8 mouse cellular contexts compared by ENCODE assay signal in genomic region chr5:95973806-95974205, GRCm38 (mm10). TPM values are rescaled to one million over a fixed set of nuclear protein-coding genes. Genes with fewer than 3 reads are reported as not detected.
DNase-seq lines count a peak whose midpoint lies in the region; ATAC-seq lines count a peak whose summit lies in the region.
"Not testable (repeated sequence)": the region's sequence is repeated elsewhere in the genome, so short reads cannot be mapped to it uniquely, and the experiment has no call there.

No protein-coding gene starts in this region.

- H3K4me2 ChIP-seq in hindbrain, embryonic 11.5 days (replicated peaks; ENCODE audit: low read depth, low read length): not testable (repeated sequence)
- H3K4me2 ChIP-seq in intestine, embryonic 16.5 days (ENCODE audit: low read depth, low read length): peak overlapping the region; percentile 32; the same call in 1 of the 2 replicates
- H3K4me2 ChIP-seq in limb, embryonic 13.5 days (replicated peaks): peak overlapping the region; percentile 42
- peak overlapping the region; percentile 49 for H3K4me2 ChIP-seq in neural tube, embryonic 12.5 days (replicated peaks)

- H3K27ac ChIP-seq in forebrain, embryonic 10.5 days; heart, embryonic 10.5 days; hindbrain, embryonic 11.5 days (ENCODE audit: low read depth, low read length); intestine, embryonic 16.5 days (ENCODE audit: low read length); limb, embryonic 13.5 days; midbrain, embryonic 10.5 days (replicated peaks); neural tube, embryonic 12.5 days: not testable (repeated sequence)

- DNase-seq in ES-CJ7 (ENCODE audit: low read depth, low spot score): peak; percentile 4
- DNase-seq in forebrain, embryonic 10.5 days (ENCODE audit: extremely low spot score, low spot score); heart, embryonic 10.5 days (ENCODE audit: low spot score): not testable (repeated sequence)
- DNase-seq in hindbrain, embryonic 11.5 days (ENCODE audit: low spot score): peak; percentile 3
- peak; percentile 12 for DNase-seq in midbrain, embryonic 10.5 days (ENCODE audit: low spot score)

- H3K36me3 ChIP-seq in forebrain, embryonic 10.5 days (replicated peaks); heart, embryonic 10.5 days; hindbrain, embryonic 11.5 days (ENCODE audit: control insufficient read depth, insufficient read depth, low read length); intestine, embryonic 16.5 days (ENCODE audit: control insufficient read depth, insufficient read depth, low read length); limb, embryonic 13.5 days; midbrain, embryonic 10.5 days; neural tube, embryonic 12.5 days: not testable (repeated sequence)

- not testable (repeated sequence) for H3K9me3 ChIP-seq in forebrain, embryonic 10.5 days; heart, embryonic 10.5 days; hindbrain, embryonic 11.5 days (ENCODE audit: control insufficient read depth, low read length); intestine, embryonic 16.5 days (ENCODE audit: control insufficient read depth, low read length); limb, embryonic 13.5 days; midbrain, embryonic 10.5 days (replicated peaks); neural tube, embryonic 12.5 days

- ATAC-seq in hindbrain, embryonic 11.5 days (ENCODE audit: low FRiP score); intestine, embryonic 16.5 days; limb, embryonic 13.5 days (ENCODE audit: low FRiP score, low read depth); neural tube, embryonic 12.5 days (ENCODE audit: low FRiP score, low read depth): not testable (repeated sequence)

- not testable (repeated sequence) for H3K27me3 ChIP-seq in forebrain, embryonic 10.5 days (ENCODE audit: poor library complexity, severe bottlenecking); heart, embryonic 10.5 days (ENCODE audit: insufficient read depth, poor library complexity, severe bottlenecking); hindbrain, embryonic 11.5 days (ENCODE audit: control insufficient read depth, insufficient read depth, low read length); intestine, embryonic 16.5 days (replicated peaks; ENCODE audit: control insufficient read depth, insufficient read depth, low read length); limb, embryonic 13.5 days; midbrain, embryonic 10.5 days (ENCODE audit: low read depth, poor library complexity, severe bottlenecking); neural tube, embryonic 12.5 days (replicated peaks)

- H3K4me3 ChIP-seq in forebrain, embryonic 10.5 days: peak overlapping the region; percentile 32; the same call in 1 of the 2 replicates
- peak overlapping the region; percentile 42 for H3K4me3 ChIP-seq in heart, embryonic 10.5 days
- H3K4me3 ChIP-seq in hindbrain, embryonic 11.5 days (ENCODE audit: low read depth, low read length); intestine, embryonic 16.5 days (ENCODE audit: low read length); limb, embryonic 13.5 days; neural tube, embryonic 12.5 days: not testable (repeated sequence)
- peak overlapping the region; percentile 34; the same call in 1 of the 2 replicates for H3K4me3 ChIP-seq in midbrain, embryonic 10.5 days

- not testable (repeated sequence) for H3K4me1 ChIP-seq in forebrain, embryonic 10.5 days; heart, embryonic 10.5 days; hindbrain, embryonic 11.5 days (replicated peaks; ENCODE audit: control insufficient read depth, insufficient read depth, low read length); intestine, embryonic 16.5 days (ENCODE audit: control insufficient read depth, insufficient read depth, low read length); limb, embryonic 13.5 days; midbrain, embryonic 10.5 days; neural tube, embryonic 12.5 days

- not testable (repeated sequence) for H3K9ac ChIP-seq in hindbrain, embryonic 11.5 days (ENCODE audit: low read depth, low read length); intestine, embryonic 16.5 days (ENCODE audit: low read depth, low read length); limb, embryonic 13.5 days; neural tube, embryonic 12.5 days

- WGBS in forebrain, embryonic 10.5 days: 41% methylated on average over 34 of the region's 34 CpGs
- WGBS in heart, embryonic 10.5 days: 20% methylated on average over 34 of the region's 34 CpGs
- WGBS in hindbrain, embryonic 11.5 days: 16% methylated on average over 23 of the region's 34 CpGs
- WGBS in intestine, embryonic 16.5 days: 34% methylated on average over 34 of the region's 34 CpGs
- WGBS in limb, embryonic 13.5 days: 36% methylated on average over 34 of the region's 34 CpGs
- 47% methylated on average over 34 of the region's 34 CpGs for WGBS in midbrain, embryonic 10.5 days
- WGBS in neural tube, embryonic 12.5 days: 32% methylated on average over 34 of the region's 34 CpGs

RNA-seq across cellular contexts. Expression of gene Cxcl13, which starts 17.1 kb away (rescaled TPM):
- polyA plus RNA-seq in forebrain, embryonic 10.5 days (2016; fragmentation: Nextera tagmentation; extraction: Ambion mirVana): 8.4 and 9.2 TPM in 2 replicates
- polyA plus RNA-seq in heart, embryonic 10.5 days (2016; fragmentation: Nextera tagmentation; extraction: Ambion mirVana): 0.70 and 6.5 TPM in 2 replicates
- polyA plus RNA-seq in hindbrain, embryonic 11.5 days (2014; fragmentation: Nextera tagmentation; extraction: Ambion mirVana): 0.20 and 0.21 TPM in 2 replicates
- polyA plus RNA-seq in intestine, embryonic 16.5 days (2015; fragmentation: Nextera tagmentation; extraction: Ambion mirVana): 72.3 and 75.4 TPM in 2 replicates
- polyA plus RNA-seq in limb, embryonic 13.5 days (2015; fragmentation: Nextera tagmentation; extraction: Ambion mirVana): 1.4 and 1.7 TPM in 2 replicates
- 0.20 TPM in 1 of 2 replicates, not detected in the other for polyA plus RNA-seq in midbrain, embryonic 10.5 days (2016; fragmentation: Nextera tagmentation; extraction: Ambion mirVana)
- 0.56 and 1.0 TPM in 2 replicates for polyA plus RNA-seq in neural tube, embryonic 12.5 days (2016; fragmentation: Nextera tagmentation; extraction: Ambion mirVana)
